Mouse (Mus musculus): Measurements from ENCODE around the gene Mfsd2b. TPM values are rescaled to one million over a fixed set of nuclear protein-coding genes. Genes with fewer than 3 reads are reported as not detected.

Mfsd2b gene
- total RNA-seq, 2 experiments from 2014 or later = 0.36 to 0.59 TPM

DNA sequence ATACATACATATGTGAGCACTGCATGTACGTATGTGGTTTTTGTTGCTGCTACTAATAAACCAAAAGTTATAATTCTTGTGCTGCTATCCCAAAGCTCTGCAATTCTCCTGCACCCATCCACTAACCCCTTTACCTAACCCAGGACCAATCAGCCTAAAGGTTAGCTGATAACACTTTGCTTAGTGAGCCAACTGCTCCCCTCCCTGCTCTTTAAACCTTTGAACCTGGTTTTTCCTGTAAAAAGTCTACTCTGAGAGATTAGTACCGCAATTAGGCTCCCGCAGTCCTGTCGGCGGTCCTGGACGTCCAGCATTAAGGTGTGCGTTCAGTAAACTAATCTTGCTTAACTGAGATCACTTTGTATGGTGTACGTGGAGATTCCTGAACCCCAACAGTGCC lies 1.5 kb upstream of the Mfsd2b start:
- DNase-seq (ENCODE audit: low spot score in 2 of 2) = no peak

DNA sequence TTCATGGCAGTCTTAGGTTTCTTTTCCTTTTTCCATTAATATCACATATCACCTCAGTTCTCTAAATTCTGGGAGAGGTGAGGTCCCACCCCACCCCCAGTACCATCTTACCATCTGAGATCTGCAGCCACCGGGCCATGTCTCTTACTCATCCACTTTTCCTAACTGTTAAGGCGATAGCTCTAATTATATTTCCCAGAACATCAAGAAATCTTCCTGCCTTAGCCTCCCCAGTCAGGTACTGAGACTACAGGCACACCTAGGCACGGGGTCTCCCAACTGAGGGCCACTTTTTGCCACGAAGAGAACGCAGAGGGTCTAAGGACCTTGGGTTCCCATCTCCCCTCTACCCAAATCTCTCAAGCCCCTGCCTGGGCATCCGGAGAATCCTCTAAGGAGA lies 628 bp downstream of the Mfsd2b start:
- no peak for DNase-seq (ENCODE audit: low spot score in 2 of 2)

DNA sequence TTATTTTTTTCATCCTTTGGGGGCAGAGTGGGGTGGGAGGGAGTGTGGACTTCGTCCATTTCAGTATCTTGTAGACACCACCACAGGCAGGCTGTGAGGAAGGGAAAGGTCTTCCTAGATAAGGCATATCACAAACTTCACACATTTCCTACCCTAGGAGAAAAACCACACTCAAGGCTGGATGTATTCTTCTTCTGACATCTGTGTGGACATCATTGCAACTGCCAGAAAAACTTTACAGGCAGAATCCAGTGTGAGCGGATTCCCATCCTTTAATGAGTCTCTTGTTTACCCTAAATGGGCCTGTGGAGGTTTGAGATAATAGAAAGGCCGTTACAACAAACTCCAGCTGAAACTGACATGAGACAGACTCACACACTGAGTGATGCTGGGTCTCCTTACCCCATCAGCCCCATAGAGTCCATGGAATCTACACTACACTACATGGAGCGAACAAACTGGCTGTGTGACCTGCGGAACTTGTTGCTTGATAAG lies 1.1 kb downstream of the Mfsd2b start:
- no peak for DNase-seq (ENCODE audit: low spot score in 2 of 2)

DNA sequence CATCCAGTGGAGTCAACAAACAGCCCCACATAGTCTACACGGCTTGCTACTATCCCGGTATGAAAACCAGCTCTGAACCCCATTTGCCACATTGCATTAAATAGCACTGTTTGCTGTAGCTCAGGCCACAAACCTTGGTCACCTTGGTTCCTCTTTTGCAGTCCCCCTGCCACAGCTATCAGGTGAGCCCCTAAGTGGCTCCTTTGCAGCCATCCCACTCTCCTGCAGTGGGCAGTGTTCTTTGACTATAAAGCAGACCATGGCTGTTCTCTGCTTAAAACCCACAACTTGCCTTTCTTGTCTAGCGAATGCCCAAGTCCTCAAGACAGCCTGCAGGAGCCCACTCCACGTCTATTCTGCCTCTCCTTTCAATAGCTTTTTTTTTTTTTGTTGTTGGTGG lies 1.9 kb downstream of the Mfsd2b start:
- no peak for DNase-seq (ENCODE audit: low spot score in 2 of 2)

DNA sequence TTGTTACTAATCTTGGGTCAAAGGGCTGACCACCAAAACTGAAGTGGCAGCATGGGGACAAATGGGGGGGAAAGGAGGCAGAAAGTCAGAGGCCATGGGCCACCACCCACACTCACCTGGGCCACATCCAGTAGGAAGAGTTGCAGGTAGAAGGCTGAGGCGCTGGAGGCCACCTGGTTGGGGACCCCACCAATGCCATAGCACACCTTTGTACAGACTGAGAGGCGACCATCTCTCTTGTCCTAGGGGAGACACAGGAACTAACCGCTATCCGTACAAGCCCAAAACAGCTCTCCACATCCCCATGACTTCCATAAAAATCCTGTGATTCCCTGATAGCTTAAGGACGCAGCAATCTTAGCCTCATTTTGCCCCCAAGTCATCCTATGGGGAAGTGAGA lies 2.9 kb downstream of the Mfsd2b start:
- DNase-seq (ENCODE audit: low spot score in 2 of 2) = no peak

DNA sequence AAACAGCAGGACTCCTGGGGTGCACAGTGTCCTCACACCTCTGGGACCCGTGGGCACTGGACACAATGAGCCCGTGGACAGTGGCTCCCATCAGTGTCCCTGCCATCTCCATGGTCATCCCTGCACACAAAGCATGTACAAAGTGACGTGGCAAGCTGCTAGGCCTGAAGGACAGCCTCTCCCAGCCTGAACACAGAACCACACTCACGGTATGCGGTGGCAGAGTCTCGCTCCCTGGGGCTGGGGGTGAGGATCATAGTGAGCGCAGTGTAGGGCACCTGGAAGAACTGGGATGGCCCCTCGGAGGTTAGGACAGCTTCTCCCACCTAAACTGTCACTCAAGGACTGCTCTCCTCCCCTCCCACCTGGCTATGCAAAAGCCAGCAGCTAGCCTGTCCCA lies 5.2 kb downstream of the Mfsd2b start:
- DNase-seq (ENCODE audit: low spot score in 2 of 2) = no peak

DNA sequence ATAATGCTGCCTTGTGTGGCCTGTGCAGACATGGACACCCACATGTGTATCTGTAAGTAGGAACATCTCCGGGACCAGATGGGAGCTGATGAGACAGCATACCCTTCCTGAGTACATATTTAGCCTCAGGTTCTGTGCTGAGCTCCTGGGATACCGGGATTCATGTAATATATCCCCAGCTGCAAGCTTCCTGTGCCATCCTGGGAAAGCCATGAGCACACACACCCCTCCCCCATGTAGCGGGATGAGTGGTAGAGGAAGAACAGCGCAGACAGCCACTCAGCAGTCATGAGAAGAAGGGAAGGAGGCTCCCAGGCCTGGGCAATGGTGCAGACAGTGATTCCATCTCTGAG lies 9.8 kb downstream of the Mfsd2b start:
- peak; percentile 30 to 55 for DNase-seq (ENCODE audit: low spot score in 2 of 2)

DNA sequence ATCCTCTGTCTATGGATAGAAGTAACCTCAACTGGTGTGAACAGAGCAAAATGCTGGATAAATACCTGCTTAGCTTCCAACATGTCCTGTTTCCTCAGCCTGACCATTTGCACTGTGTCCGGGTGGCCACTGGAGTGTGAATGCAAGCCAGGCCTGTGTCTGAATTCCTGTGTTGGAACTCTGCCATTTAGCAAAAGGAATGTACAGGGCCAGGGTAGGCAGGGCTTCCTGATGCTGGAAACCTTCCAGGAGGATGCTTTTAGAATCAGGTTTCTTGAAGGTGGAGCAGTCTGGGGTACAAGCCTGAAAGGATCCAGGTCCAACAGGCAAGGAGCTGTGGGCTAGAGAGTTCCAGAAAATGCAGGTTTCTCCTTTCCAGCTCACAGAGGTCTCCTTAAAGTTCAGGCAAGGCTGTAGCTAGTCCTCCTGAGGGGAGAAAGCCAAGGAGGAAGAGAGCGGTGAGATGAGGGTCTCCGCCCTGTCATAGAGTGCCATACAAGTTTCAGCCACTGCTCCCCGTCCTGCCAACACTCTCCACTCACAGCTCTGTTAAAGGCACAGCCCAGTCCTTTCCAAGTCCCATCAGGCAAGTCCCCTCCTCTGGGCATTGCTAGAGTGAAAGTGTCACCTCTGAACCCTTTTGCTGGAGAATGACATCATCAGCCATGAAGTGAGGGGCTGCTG lies 10.4 kb downstream of the Mfsd2b start:
- no peak for DNase-seq (ENCODE audit: low spot score in 2 of 2)

DNA sequence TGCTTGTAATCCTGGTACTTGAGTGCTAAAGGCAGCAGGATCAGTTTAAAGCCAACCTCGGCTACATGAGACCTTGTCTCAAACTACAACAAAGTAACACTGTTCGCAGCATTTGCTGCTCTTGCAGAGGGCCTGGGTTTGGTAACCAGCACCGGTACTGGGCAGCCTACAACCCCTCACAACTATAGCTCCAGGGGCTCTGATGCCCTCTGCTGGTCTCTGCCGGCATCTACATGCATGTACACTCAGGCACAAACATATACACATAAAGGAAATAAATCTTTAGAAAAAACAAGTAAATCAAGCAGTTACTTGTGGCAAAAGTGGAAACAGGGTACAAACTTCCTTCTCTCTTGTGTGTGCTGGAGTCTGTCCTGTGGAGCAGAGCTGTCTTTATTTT lies 11.5 kb downstream of the Mfsd2b start:
- DNase-seq (ENCODE audit: low spot score in 2 of 2) = no peak

DNA sequence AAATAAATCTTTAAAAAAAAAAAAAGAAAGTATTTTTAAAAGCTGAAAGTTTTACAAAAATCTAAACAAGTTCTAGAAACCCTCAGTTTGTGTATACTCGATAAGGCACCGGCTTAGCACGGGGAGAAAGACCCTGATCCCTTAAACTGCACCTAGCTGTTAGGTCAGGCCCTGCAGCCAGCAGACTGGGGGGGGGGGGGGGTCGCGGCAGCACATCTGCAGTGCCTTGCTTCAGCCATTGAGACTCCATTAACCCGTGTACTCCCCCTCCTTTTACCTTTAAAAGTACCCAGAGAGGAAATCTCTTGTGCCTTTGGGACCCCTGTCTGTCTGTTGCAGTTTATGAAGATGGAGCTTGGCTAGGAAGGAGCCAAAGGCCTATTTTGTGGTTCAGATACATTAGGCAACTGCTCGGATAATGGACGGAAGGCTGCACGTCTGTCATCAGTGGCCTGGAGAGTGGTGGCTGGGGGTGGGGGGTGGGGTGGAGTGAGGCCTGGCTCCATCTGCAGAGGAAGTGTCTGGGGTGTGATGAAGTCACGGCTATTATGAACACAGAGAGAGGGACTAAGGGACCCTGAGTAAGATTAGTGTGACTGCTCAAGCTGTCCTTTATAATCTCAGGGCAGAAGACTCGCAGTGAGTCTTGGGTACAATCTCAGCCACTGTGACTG lies 14.8 kb downstream of the Mfsd2b start:
- DNase-seq (ENCODE audit: low spot score in 2 of 2) = no peak

DNA sequence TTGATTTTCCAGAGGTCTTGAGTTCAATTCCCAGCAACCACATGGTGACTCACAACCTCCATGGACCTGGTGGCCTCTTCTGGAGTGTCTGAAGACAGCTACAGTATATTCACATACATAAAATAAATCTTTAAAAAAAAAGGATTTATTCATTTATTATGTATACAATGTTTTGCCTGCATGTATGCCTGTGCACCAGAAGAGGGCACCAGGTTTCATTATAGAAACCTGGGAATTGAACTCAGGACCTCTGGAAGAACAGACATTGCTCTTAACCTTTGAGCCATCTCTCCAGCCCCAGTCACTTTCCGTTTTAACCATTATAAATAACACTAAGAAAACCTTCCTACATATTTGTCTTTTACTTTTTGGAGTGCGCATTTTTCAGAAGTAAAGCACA lies 17.3 kb downstream of the Mfsd2b start:
- no peak for DNase-seq (ENCODE audit: low spot score in 2 of 2)

DNA sequence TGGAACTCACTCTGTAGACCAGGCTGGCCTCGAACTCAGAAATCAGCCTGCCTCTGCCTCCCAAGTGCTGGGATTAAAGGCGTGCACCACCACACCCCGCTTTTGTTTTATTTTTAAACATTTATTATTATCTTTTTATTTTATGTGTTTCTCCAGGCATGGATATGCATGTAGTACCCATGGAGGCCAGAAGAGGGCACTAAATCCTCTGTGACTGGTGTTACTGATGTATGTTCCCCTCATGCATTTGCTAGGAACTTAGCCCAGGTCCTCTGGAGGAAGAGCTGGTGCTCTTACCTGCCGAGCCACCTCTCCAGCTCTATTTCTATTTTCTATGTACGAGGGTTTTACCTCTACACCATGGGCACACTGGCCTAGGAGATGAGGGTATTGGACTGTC lies 18.0 kb downstream of the Mfsd2b start:
- DNase-seq (ENCODE audit: low spot score in 2 of 2) = no peak

DNA sequence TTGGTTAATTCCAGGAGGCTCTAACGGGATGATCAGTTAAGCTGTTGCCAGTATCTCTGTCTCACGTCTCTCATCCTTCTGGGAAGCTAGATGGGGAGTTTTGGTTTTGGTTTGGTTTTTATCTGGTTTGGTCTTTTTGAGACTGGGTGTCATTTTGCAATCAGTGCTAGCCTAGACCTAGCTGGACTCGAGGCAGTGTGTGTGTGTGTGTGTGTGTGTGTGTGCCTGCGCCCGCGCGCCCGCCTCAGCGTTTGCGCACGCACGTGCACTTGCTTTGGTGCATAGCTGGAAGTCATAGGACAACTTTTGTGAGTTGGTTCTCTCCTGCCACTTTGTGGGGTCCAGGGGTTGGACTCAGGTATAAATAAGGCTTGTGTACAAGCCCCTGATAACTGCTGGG lies 30.4 kb downstream of the Mfsd2b start:
- DNase-seq (ENCODE audit: low spot score in 2 of 2) = no peak

DNA sequence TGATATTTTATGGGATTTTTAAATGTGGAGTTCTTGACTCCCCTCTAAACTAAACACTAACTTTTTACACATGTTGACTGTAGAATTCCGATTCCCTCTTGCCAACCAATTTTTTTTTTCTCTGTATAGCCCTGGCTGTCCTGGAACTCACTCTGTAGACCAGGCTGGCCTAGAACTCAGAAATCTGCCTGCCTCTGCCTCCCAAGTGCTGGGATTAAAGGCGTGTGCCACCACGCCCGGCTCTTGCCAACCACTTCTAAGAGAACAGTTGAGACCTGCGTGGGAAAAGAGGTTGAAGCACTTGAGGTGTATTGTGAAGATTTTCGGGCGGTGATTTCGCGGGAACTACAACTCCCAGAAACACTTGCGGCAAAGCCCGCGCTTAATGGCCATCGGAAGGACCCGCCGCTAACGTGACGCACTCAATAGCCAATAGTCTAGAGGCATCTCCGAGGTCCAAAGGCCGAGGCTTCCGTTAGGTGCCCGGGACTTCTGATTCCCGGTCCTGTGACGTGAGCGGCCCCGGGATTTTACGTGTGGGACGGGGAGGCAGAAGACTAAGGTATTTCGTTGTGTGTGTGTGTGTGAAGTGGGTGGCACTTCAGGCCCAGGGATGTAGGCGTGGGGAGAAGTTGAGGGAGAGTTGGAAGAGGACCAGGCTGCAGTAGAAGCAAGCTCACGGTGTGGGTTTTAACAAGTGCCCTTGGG lies 31.1 kb downstream of the Mfsd2b start, which contains the start of gene Wdcp:
Gene Wdcp, plus strand, starts transcription at position 414 of the 708 bp plus-strand sequence.
- DNase-seq (ENCODE audit: low spot score in 2 of 2) = peak; percentile 87 to 95

DNA sequence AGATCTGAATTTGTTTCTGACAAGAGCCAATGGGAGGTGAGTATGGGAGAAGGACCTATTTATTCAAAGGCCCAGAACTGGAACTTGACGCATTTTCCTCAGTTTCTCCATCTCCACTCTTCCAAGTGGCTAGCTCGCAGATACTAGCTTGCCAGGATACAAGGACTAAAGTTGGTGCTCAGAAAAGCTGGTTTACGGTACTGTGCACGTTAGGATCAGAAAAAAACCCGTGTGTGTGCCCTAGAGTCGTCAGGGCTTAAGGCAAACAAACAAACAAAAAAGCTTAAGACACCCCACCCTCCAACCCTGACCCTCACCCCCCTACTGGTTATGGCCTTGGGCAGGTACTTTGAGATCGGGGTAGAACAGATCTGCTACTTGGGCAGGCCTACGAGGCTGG lies 31.7 kb downstream of the Mfsd2b start:
- DNase-seq (ENCODE audit: low spot score in 2 of 2) = no peak

DNA sequence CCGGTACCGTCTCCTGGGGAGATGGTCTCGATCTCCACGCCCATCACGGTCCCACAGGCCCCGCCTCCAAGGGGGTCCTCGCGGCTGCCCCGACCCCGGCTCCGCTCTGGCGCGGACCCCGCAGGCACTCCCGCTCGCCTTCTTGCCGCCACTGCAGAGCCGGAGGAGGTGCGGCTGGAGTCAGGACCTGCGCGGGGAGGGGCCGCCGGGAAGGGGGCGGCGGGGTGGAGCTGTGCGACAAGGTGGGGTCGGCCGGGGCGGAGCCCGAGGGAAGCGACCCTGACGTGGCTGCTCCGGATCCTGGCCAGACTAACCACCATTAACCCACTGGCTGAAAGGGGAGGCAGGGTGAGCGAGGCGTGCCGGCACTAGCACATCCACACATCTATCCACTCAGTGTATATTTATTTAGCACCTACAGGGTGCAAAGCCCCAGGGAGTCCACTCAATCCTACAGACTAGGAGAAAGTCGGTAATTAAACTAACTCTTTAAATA lies 32.7 kb downstream of the Mfsd2b start, which contains the start of gene Fkbp1b:
Gene Fkbp1b, minus strand, starts transcription at position 200 of the 496 bp plus-strand sequence.
- DNase-seq (ENCODE audit: low spot score in 2 of 2) = peak in 1 of 2 experiments; percentile 52

DNA sequence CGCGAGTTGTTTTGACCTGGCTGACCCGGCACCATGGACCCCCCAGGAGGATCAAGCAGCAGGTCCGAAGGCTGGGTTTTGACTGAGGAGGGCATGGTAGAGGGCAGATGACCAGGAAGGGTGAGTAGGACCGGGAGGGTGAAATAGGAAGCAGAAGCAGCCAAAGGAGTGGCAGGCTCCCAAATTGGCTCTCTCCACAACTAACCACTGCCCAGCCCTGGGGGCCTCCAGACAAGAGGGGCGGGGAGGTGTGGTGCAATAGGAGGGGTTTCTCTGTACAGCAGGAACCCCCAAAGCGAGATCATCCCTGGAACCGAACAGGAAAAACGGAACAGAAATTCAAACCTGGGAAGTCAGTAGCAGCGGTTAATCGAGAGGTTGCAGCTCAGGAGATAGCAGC lies 33.4 kb downstream of the Mfsd2b start:
- DNase-seq (ENCODE audit: low spot score in 2 of 2) = no peak

DNA sequence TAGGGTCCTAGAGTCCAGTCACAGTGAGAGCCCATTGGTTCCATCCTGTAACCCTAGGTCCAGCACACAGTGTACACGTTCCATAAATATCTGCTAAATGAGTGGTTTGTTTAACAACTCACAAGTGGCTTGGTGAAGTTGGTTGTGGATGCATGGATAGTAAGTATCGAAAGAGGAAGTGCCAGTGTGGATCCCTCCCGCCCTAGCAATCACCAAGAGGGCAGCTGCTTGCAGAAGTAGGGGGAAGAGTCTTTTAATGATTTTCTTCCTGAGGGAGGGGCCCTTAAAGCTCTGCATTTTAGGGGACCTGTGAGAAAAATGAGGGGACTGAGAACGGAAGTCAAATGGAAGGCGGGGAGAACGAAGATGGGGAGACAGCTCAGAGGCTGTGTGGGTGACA lies 34.1 kb downstream of the Mfsd2b start:
- no peak for DNase-seq (ENCODE audit: low spot score in 2 of 2)

DNA sequence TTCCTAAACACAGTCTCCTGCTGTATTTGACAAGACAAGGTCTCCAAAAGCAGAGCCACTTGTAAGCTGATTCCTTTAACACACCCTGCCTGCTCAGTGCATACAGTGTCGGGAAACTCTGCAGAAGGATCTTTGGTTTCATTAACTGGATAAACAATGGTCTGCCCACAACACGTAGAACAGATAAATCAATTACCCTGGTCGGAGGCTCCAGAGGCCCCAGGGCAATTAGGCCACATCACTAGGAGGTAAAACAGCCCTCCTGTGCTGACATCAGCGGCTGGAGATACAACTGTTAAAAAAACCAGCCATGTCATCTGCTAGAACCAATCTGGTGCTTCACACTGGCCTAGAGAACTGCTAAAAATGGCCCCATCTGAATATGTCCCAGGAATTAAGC lies 37.2 kb downstream of the Mfsd2b start:
- no peak for DNase-seq (ENCODE audit: low spot score in 2 of 2)

DNA sequence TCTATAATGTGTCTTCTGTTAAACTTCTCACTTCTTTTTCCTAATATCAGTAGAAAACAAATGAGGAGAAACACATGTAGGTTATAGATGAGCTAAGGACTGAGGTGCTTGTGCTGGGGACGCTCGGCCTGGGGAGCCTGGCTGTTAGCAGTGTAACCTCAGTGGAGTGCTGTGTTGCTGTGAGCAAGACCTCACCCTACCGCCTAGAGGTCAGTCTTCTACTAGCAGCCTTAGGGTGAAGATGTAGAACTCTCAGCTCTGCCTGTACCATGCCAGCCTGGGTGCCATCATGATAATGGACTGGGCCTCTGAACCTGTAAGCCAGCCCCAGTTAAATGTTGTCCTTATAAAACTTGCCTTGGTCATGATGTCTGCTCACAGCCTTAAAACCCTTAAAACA lies 46.9 kb downstream of the Mfsd2b start:
- no peak for DNase-seq (ENCODE audit: low spot score in 2 of 2)

DNA sequence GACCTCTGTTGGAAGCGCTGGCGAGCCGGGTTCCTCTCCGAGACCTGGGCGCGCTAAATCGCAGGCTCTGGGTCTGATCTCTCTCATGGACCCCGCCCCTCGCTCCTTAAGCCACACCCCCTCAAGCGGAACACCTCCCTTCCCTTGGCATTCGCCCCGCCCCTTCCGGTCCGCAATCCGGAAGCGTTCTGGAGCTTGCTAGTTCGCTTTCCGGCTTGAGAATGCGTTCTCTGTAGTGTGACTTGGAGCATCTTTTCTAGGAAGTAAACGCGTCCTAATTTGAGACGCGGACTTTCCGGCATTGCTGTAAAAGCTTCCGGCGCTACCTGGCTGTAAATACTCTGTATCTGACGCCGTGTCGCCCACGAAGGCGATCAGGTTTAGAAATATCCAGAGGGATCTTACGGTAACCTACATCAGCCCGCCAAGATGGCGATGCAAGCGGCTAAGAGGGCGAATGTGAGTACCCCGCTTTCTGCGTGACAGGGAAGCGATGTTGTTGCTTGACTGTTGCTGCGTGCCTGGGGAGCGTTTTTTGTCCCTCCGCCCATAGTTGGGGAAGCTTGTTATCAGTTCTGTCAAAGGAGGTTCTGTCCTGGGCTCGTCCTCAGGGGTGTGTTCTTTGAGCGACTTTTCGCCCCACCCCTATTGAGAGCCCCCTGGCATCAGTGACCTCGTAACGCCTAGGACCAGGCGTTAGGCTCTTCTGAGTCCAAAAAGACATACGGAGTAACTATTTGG lies 56.6 kb downstream of the Mfsd2b start, which contains the start of gene Sf3b6:
Gene Sf3b6, plus strand, starts transcription at position 184 of the 741 bp plus-strand sequence.
- peak; percentile 94 to 98 for DNase-seq (ENCODE audit: low spot score in 2 of 2)

All from layer of hippocampus, adult 18-20 months (tissue).